Mouse (Mus musculus) NIH3T3 (cell line): Measurements from ENCODE around the gene Qrsl1.
"Not testable (repeated sequence)": the region's sequence is repeated elsewhere in the genome, so short reads cannot be mapped to it uniquely, and the experiment has no call there.

Experiments used
- DNase-seq: peaks from one replicate; pipeline ENCODE4 v3.0.0-alpha.2; 2012; ENCODE audit warnings: low read depth

The Qrsl1 gene

GRCm38 (mm10) chr10:43901578-43902194 lies at the start of gene Qrsl1, which contains the start of gene Rtn4ip1:
Gene Qrsl1 (minus strand): TSS chr10:43901745.
Gene Rtn4ip1 (plus strand): TSS chr10:43901807.
- DNase-seq: peak; percentile 97

GRCm38 (mm10) chr10:43945435-43945834 lies 43.9 kb upstream of the Qrsl1 start:
- DNase-seq: no peak

- DNase-seq: peak; percentile 19
These were observed 42.2 kb upstream of the Qrsl1 start for GRCm38 (mm10) chr10:43943736-43944135.

GRCm38 (mm10) chr10:43939136-43939662 lies 37.7 kb upstream of the Qrsl1 start:
- DNase-seq: no peak

GRCm38 (mm10) chr10:43928596-43928995 lies 27.1 kb upstream of the Qrsl1 start:
- no peak for DNase-seq

GRCm38 (mm10) chr10:43927736-43928135 lies 26.2 kb upstream of the Qrsl1 start:
- no peak for DNase-seq

GRCm38 (mm10) chr10:43925776-43926175 lies 24.2 kb upstream of the Qrsl1 start:
- not testable (repeated sequence) for DNase-seq

GRCm38 (mm10) chr10:43923096-43923495 lies 21.6 kb upstream of the Qrsl1 start:
- DNase-seq: no peak

- DNase-seq: peak; percentile 81
These were observed 17.4 kb upstream of the Qrsl1 start for GRCm38 (mm10) chr10:43918696-43919608.

GRCm38 (mm10) chr10:43916737-43917136 lies 15.2 kb upstream of the Qrsl1 start:
- no peak for DNase-seq

- DNase-seq: no peak
These were observed 14.6 kb upstream of the Qrsl1 start for GRCm38 (mm10) chr10:43916181-43916580.

GRCm38 (mm10) chr10:43912236-43912635 lies 10.7 kb upstream of the Qrsl1 start:
- DNase-seq: no peak

GRCm38 (mm10) chr10:43910873-43911142 lies 9.3 kb upstream of the Qrsl1 start:
- no peak for DNase-seq

- DNase-seq: no peak
These were observed 8.7 kb upstream of the Qrsl1 start for GRCm38 (mm10) chr10:43910032-43910872.

- DNase-seq: no peak
These were observed 3.0 kb upstream of the Qrsl1 start for GRCm38 (mm10) chr10:43904569-43904968.

GRCm38 (mm10) chr10:43900883-43901570 lies 518 bp downstream of the Qrsl1 start:
- DNase-seq: no peak

- DNase-seq: no peak
These were observed 3.3 kb downstream of the Qrsl1 start for GRCm38 (mm10) chr10:43898276-43898675.

- DNase-seq: no peak
These were observed 5.5 kb downstream of the Qrsl1 start for GRCm38 (mm10) chr10:43896065-43896464.

- DNase-seq: no peak
These were observed 8.6 kb downstream of the Qrsl1 start for GRCm38 (mm10) chr10:43892971-43893370.

GRCm38 (mm10) chr10:43888976-43889375 lies 12.6 kb downstream of the Qrsl1 start:
- no peak for DNase-seq

GRCm38 (mm10) chr10:43887676-43888075 lies 13.9 kb downstream of the Qrsl1 start:
- no peak for DNase-seq

- peak; percentile 9 for DNase-seq
These were observed 30.1 kb downstream of the Qrsl1 start for GRCm38 (mm10) chr10:43871458-43871857.
